Mouse (Mus musculus): ENCODE results near the gene Hcst. TPM values are rescaled to one million over a fixed set of nuclear protein-coding genes. Genes with fewer than 3 reads are reported as not detected.

The Hcst gene
- total RNA-seq, 1 experiment = not detected

GRCm38 (mm10) chr7:30444971-30445751, 25.5 kb upstream of the Hcst start, which contains the start of gene Aplp1:
Gene Aplp1 (minus strand): TSS chr7:30445535.
- TF ChIP-seq HCFC1 (IDR thresholded peaks at IDR 0.05; ENCODE audit: borderline replicate concordance, insufficient read depth, low read length) (no peak), ZNF384 (IDR thresholded peaks at IDR 0.05; ENCODE audit: low read depth, low read length) (no peak), MAFK (IDR thresholded peaks at IDR 0.05; ENCODE audit: insufficient read depth, low read depth, low read length) (no peak), CHD2 (IDR thresholded peaks at IDR 0.05; ENCODE audit: low read depth, low read length) (no peak), ZC3H11A (IDR thresholded peaks at IDR 0.05; ENCODE audit: borderline replicate concordance, low read depth, low read length) (no peak)
- Histone ChIP-seq H3K9ac (ENCODE audit: insufficient read depth, low read depth, low read length, poor library complexity, severe bottlenecking) (peak within 1 kb of the TSS; percentile 61), H3K4me3 (ENCODE audit: insufficient read depth in 1 of 2, low read depth in 1 of 2, low read length in 2 of 2, poor library complexity in 1 of 2, severe bottlenecking in 1 of 2) (peak within 1 kb of the TSS; percentile 56 to 74), H3K4me1 (ENCODE audit: control insufficient read depth in 2 of 2, insufficient read depth in 2 of 2, low read length in 2 of 2, poor library complexity in 1 of 2) (peaks cover 0 to 9% of the 10 kb centered on the region in 2 experiments; a peak in 1 of 4 replicates), H3K9me3 (ENCODE audit: control insufficient read depth, insufficient read depth, low read depth, low read length) (no peaks in the 10 kb centered on the region), H3K36me3 (ENCODE audit: control insufficient read depth, insufficient read depth, low read length, poor library complexity, severe bottlenecking) (peaks cover 40% of the 10 kb centered on the region), H3K27ac (ENCODE audit: insufficient read depth, low read depth, low read length, poor library complexity, severe bottlenecking) (peak within 1 kb of the TSS; percentile 37; the same call in 1 of the 2 replicates)
- DNase-seq (ENCODE audit: low read depth, low spot score) = no peak
- in situ Hi-C loops (cut with MboI; ENCODE audit: low sequenced_read_pairs in 2 of 2, unreplicated experiment in 2 of 2) = no loop called here

- H3K36me3 ChIP-seq (ENCODE audit: control insufficient read depth, insufficient read depth, low read length, poor library complexity, severe bottlenecking) = peaks cover 32% of the 10 kb centered on the region
- in situ Hi-C loops (cut with MboI; ENCODE audit: low sequenced_read_pairs in 2 of 2, unreplicated experiment in 2 of 2) = no loop called here
- peak overlapping the region; percentile 30; the same call in 1 of the 2 replicates for H3K27ac ChIP-seq (ENCODE audit: insufficient read depth, low read depth, low read length, poor library complexity, severe bottlenecking)
- TF ChIP-seq HCFC1 (IDR thresholded peaks at IDR 0.05; ENCODE audit: borderline replicate concordance, insufficient read depth, low read length) (no peak), ZNF384 (IDR thresholded peaks at IDR 0.05; ENCODE audit: low read depth, low read length) (no peak), ZC3H11A (IDR thresholded peaks at IDR 0.05; ENCODE audit: borderline replicate concordance, low read depth, low read length) (no peak)
- H3K4me3 ChIP-seq (ENCODE audit: insufficient read depth in 1 of 2, low read depth in 1 of 2, low read length in 2 of 2, poor library complexity in 1 of 2, severe bottlenecking in 1 of 2) = peak overlapping the region; percentile 56 to 74
- no peak for DNase-seq (ENCODE audit: low read depth, low spot score)
- H3K9ac ChIP-seq (ENCODE audit: insufficient read depth, low read depth, low read length, poor library complexity, severe bottlenecking) = peak overlapping the region; percentile 61
- H3K4me1 ChIP-seq (ENCODE audit: control insufficient read depth in 2 of 2, insufficient read depth in 2 of 2, low read length in 2 of 2, poor library complexity in 1 of 2) = peaks cover 0 to 12% of the 10 kb centered on the region in 2 experiments; a peak in 1 of 4 replicates
- no peaks in the 10 kb centered on the region for H3K9me3 ChIP-seq (ENCODE audit: control insufficient read depth, insufficient read depth, low read depth, low read length)
Measured at GRCm38 (mm10) chr7:30444154-30444970, 24.7 kb upstream of the Hcst start.

DNA sequence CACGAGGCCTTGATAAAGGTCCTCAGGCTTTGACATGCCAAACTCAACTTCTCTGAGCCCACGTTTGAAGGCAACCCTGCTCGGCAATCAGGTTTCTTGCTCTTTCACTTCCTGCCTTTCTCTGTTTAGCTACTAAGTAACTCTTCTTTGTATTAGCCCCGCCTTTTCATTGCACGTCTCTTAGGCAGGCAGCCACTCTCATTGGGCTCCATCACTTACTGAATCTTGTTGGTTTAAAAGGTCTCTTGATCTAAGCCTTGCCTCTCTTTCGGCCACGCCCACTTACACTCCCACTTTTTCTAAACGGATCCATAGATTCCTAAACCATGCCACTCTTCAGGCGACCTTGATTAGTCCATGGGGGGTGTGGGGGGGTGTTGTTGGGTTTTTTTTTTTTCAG, 24.0 kb upstream of the Hcst start:
- peaks cover 0 to 12% of the 10 kb centered on the region in 2 experiments; a peak in 1 of 4 replicates for H3K4me1 ChIP-seq (ENCODE audit: control insufficient read depth in 2 of 2, insufficient read depth in 2 of 2, low read length in 2 of 2, poor library complexity in 1 of 2)
- TF ChIP-seq MAFK (IDR thresholded peaks at IDR 0.05; ENCODE audit: insufficient read depth, low read depth, low read length) = no peak
- no peak overlapping the region for H3K9ac ChIP-seq (ENCODE audit: insufficient read depth, low read depth, low read length, poor library complexity, severe bottlenecking)
- H3K9me3 ChIP-seq (ENCODE audit: control insufficient read depth, insufficient read depth, low read depth, low read length) = no peaks in the 10 kb centered on the region
- H3K4me3 ChIP-seq (ENCODE audit: insufficient read depth in 1 of 2, low read depth in 1 of 2, low read length in 2 of 2, poor library complexity in 1 of 2, severe bottlenecking in 1 of 2) = peak overlapping the region; percentile 56 to 74; a peak in 3 of 4 replicates
- H3K27ac ChIP-seq (ENCODE audit: insufficient read depth, low read depth, low read length, poor library complexity, severe bottlenecking) = no peak overlapping the region
- no peak for DNase-seq (ENCODE audit: low read depth, low spot score)
- H3K36me3 ChIP-seq (ENCODE audit: control insufficient read depth, insufficient read depth, low read length, poor library complexity, severe bottlenecking) = peaks cover 28% of the 10 kb centered on the region
- in situ Hi-C loops (cut with MboI; ENCODE audit: low sequenced_read_pairs in 2 of 2, unreplicated experiment in 2 of 2) = no loop called here

DNA sequence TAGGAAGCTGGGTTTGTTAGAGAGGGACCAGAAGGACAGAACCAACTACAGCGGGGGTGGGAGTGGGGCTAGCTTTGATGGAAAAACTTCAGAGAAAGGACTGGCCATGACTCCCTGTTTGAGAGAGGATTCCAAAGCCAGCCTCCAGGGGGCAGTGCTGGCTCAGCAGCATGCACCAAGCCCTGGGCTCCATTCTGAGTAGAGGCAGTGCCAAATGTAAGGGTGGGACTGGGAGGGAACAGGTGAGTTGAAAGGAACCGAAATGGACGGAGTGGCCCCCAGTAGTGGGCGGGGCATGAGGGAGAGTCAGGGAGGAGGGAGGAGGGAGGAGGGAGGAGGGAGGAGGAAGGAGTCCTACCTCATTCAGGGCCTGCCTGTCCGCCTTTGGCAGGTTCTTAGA, 21.0 kb upstream of the Hcst start:
- H3K4me1 ChIP-seq (ENCODE audit: control insufficient read depth in 2 of 2, insufficient read depth in 2 of 2, low read length in 2 of 2, poor library complexity in 1 of 2) = peaks cover 0 to 13% of the 10 kb centered on the region in 2 experiments; a peak in 2 of 4 replicates
- peak overlapping the region; percentile 41 to 67; a peak in 3 of 4 replicates for H3K4me3 ChIP-seq (ENCODE audit: insufficient read depth in 1 of 2, low read depth in 1 of 2, low read length in 2 of 2, poor library complexity in 1 of 2, severe bottlenecking in 1 of 2)
- peak overlapping the region; percentile 78; the same call in 1 of the 2 replicates for H3K9ac ChIP-seq (ENCODE audit: insufficient read depth, low read depth, low read length, poor library complexity, severe bottlenecking)
- DNase-seq (ENCODE audit: low read depth, low spot score) = no peak
- H3K9me3 ChIP-seq (ENCODE audit: control insufficient read depth, insufficient read depth, low read depth, low read length) = no peaks in the 10 kb centered on the region
- TF ChIP-seq MAFK (IDR thresholded peaks at IDR 0.05; ENCODE audit: insufficient read depth, low read depth, low read length) = peak; percentile 92
- TF ChIP-seq HCFC1 (IDR thresholded peaks at IDR 0.05; ENCODE audit: borderline replicate concordance, insufficient read depth, low read length) = no peak
- H3K27ac ChIP-seq (ENCODE audit: insufficient read depth, low read depth, low read length, poor library complexity, severe bottlenecking) = peak overlapping the region; percentile 68; the same call in 1 of the 2 replicates
- in situ Hi-C loops (cut with MboI; ENCODE audit: low sequenced_read_pairs in 2 of 2, unreplicated experiment in 2 of 2) = no loop called here
- H3K36me3 ChIP-seq (ENCODE audit: control insufficient read depth, insufficient read depth, low read length, poor library complexity, severe bottlenecking) = peaks cover 23% of the 10 kb centered on the region

Data from ES-E14 (cell line).